Mouse (Mus musculus) testis, adult 2 months (tissue): ENCODE results near the gene Serpina6. TPM values are rescaled to one million over a fixed set of nuclear protein-coding genes. Genes with fewer than 3 reads are reported as not detected.

Experiments
- H3K27ac ChIP-seq: fragments of 200-500 bp; 2 replicates; pipeline ENCODE4 v1.5.1; 2012; ENCODE audit warnings: low read depth, low read length; ENCODE audit not compliant: control insufficient read depth, insufficient read depth
- H3K27me3 ChIP-seq: fragments of 200-500 bp; 2 replicates; pipeline ENCODE4 v1.6.1; 2012; ENCODE audit warnings: mild to moderate bottlenecking, low read length, moderate library complexity; ENCODE audit not compliant: control insufficient read depth, insufficient read depth
- H3K36me3 ChIP-seq: fragments of 200-500 bp; 2 replicates; pipeline ENCODE4 v1.6.1; 2012; ENCODE audit warnings: mild to moderate bottlenecking, low read length; ENCODE audit not compliant: control insufficient read depth, insufficient read depth
- H3K4me1 ChIP-seq: fragments of 200-500 bp; 2 replicates; pipeline ENCODE4 v1.6.1; 2012; ENCODE audit warnings: low read length; ENCODE audit not compliant: control insufficient read depth, insufficient read depth
- H3K4me3 ChIP-seq: fragments of 200-500 bp; 2 replicates; pipeline ENCODE4 v1.5.1; 2012; ENCODE audit warnings: low read depth, mild to moderate bottlenecking, low read length, moderate library complexity, mixed read lengths; ENCODE audit not compliant: control insufficient read depth
- CTCF ChIP-seq: fragments of 200-500 bp; IDR thresholded peaks from 2 replicates; pipeline ENCODE4 v1.5.1; 2012; ENCODE audit warnings: low read depth, mild to moderate bottlenecking, inconsistent platforms, low read length, moderate library complexity; ENCODE audit not compliant: control insufficient read depth, insufficient read depth, insufficient replicate concordance
- POLR2A ChIP-seq: fragments of 200-500 bp; IDR thresholded peaks from 2 replicates; pipeline ENCODE4 v1.6.1; 2012; ENCODE audit warnings: low read depth, mild to moderate bottlenecking, inconsistent platforms, low read length, moderate library complexity; ENCODE audit not compliant: control insufficient read depth
- polyA plus RNA-seq: library from polyadenylated mRNA; depleted of rRNA; stranded (reverse); fragments of >200 nt; gene quantifications from 2 replicates; pipeline ENCODE4 v1.2.3, GENCODE M21; 2012; rRNA removed

Serpina6 gene
- polyA plus RNA-seq, 1 experiment, result 0.07 TPM

DNA sequence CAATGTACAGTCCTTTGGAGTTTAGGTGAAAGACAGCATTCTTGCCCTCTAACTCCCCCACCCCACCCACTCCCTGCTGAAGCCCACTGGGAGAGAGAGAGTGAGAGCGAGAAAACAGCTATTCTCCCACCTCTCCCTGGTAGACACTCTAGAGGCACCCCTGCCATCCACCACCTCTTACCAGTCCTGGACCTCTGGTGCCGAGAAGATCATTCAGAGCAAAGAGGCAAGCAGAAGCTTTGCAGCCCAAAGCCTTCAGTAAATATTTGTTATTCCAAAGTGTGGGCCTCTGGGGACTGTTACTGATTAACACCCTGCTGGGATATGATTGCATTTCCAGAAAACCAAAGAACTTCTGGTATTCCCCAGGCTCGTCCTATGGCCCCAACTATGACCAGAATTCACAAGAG lies 25.8 kb downstream of the Serpina6 start, which contains the start of gene Serpina10:
TSS of gene Serpina10 (minus strand) at position 242 of the 410 bp plus-strand sequence.
- no peaks in the 10 kb centered on the region for H3K36me3 ChIP-seq
- TF ChIP-seq POLR2A (no peak), CTCF (no peak)
- H3K4me3 ChIP-seq, result no peak within 1 kb of the TSS
- no peak within 1 kb of the TSS for H3K27ac ChIP-seq
- no peaks in the 10 kb centered on the region for H3K27me3 ChIP-seq
- H3K4me1 ChIP-seq, result no peaks in the 10 kb centered on the region

GRCm38 (mm10) chr12:103616860-103617261 lies 40.2 kb downstream of the Serpina6 start:
- no peaks in the 10 kb centered on the region for H3K27me3 ChIP-seq
- H3K4me3 ChIP-seq, result no peak overlapping the region
- H3K4me1 ChIP-seq, result no peaks in the 10 kb centered on the region
- TF ChIP-seq POLR2A, result no peak
- no peak for TF ChIP-seq CTCF
- peaks cover 2% of the 10 kb centered on the region; the same call in 1 of the 2 replicates for H3K36me3 ChIP-seq
- H3K27ac ChIP-seq, result no peak overlapping the region

GRCm38 (mm10) chr12:103615734-103616133 lies 41.3 kb downstream of the Serpina6 start:
- no peak overlapping the region for H3K27ac ChIP-seq
- no peaks in the 10 kb centered on the region for H3K4me1 ChIP-seq
- no peak overlapping the region for H3K4me3 ChIP-seq
- TF ChIP-seq CTCF (no peak), POLR2A (no peak)
- no peaks in the 10 kb centered on the region for H3K27me3 ChIP-seq
- peaks cover 2% of the 10 kb centered on the region; the same call in 1 of the 2 replicates for H3K36me3 ChIP-seq

GRCm38 (mm10) chr12:103615141-103615540 lies 41.9 kb downstream of the Serpina6 start:
- no peak for TF ChIP-seq CTCF
- TF ChIP-seq POLR2A, result no peak
- Histone ChIP-seq H3K36me3 (peaks cover 3% of the 10 kb centered on the region; the same call in 1 of the 2 replicates), H3K4me3 (no peak overlapping the region), H3K27ac (no peak overlapping the region), H3K4me1 (no peaks in the 10 kb centered on the region), H3K27me3 (no peaks in the 10 kb centered on the region)

GRCm38 (mm10) chr12:103601839-103602238 lies 55.2 kb downstream of the Serpina6 start:
- H3K27me3 ChIP-seq, result no peaks in the 10 kb centered on the region
- TF ChIP-seq CTCF (no peak), POLR2A (no peak)

DNA sequence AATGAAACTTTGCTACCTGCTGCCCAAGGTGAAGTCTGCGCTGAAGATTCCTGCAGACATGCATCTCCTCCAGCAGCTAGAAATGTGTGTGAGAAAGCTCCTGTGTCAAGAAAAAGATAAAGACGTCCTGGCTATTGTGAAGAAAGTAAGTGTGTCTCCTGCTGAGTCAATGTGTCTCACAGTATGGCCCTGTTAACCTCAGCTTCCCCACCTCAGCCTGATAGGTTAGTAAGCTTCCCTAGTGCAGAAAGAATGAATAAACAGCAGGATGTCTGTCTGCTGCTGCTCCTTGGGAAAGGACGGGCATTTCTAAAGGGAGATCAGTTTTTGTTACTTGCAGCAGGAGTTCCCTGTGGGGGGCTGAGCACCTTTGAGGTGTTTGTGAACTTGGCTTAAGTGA lies 56.6 kb downstream of the Serpina6 start:
- peaks cover 4% of the 10 kb centered on the region for H3K36me3 ChIP-seq
- no peaks in the 10 kb centered on the region for H3K27me3 ChIP-seq
- H3K4me3 ChIP-seq, result no peak overlapping the region
- H3K27ac ChIP-seq, result no peak overlapping the region
- H3K4me1 ChIP-seq, result no peaks in the 10 kb centered on the region
- TF ChIP-seq CTCF, result no peak
- TF ChIP-seq POLR2A, result no peak

More at GRCm38 (mm10) chr12:103601839-103602238, 55.2 kb downstream of the Serpina6 start:
- H3K4me3 ChIP-seq, result no peak overlapping the region
- no peak overlapping the region for H3K27ac ChIP-seq
- H3K4me1 ChIP-seq, result no peaks in the 10 kb centered on the region
- peaks cover 4% of the 10 kb centered on the region for H3K36me3 ChIP-seq

GRCm38 (mm10) chr12:103598411-103598810 lies 58.6 kb downstream of the Serpina6 start:
- Histone ChIP-seq H3K27me3 (no peaks in the 10 kb centered on the region), H3K4me1 (no peaks in the 10 kb centered on the region), H3K4me3 (no peak overlapping the region), H3K36me3 (peaks cover 5% of the 10 kb centered on the region; the same call in 1 of the 2 replicates), H3K27ac (no peak overlapping the region)
- no peak for TF ChIP-seq POLR2A
- no peak for TF ChIP-seq CTCF

Other genes starting within 250 kb of the Serpina6 start
- gene 9330161L09Rik, start 249.4 kb downstream of the Serpina6 start, polyA plus RNA-seq, result 0.28 and 0.52 TPM in 2 replicates
- gene Ddx24, start 231.4 kb downstream of the Serpina6 start, polyA plus RNA-seq, result 47.3 and 49.4 TPM in 2 replicates
- gene Ifi27, start 223.0 kb downstream of the Serpina6 start, polyA plus RNA-seq, result 52.1 and 53.0 TPM in 2 replicates
- 4.7 and 12.9 TPM in 2 replicates for gene Ifi27l2a, start 213.5 kb downstream of the Serpina6 start, polyA plus RNA-seq
- not detected in 2 replicates for gene Ifi27l2b, start 200.0 kb downstream of the Serpina6 start, polyA plus RNA-seq
- 15.6 and 17.6 TPM in 2 replicates for gene Ppp4r4, start 124.9 kb downstream of the Serpina6 start, polyA plus RNA-seq
- not detected in 2 replicates for gene Serpina10, start 25.8 kb downstream of the Serpina6 start, polyA plus RNA-seq
- 0.16 and 84.9 TPM in 2 replicates for gene Serpina16, start 18.9 kb upstream of the Serpina6 start, polyA plus RNA-seq
- 1.1 and 129 TPM in 2 replicates for gene Serpina1f, start 38.3 kb upstream of the Serpina6 start, polyA plus RNA-seq
- 0.17 and 0.48 TPM in 2 replicates for gene Serpina1d, start 116.4 kb upstream of the Serpina6 start, polyA plus RNA-seq
- 0.51 and 1.4 TPM in 2 replicates for gene Serpina1b, start 173.2 kb upstream of the Serpina6 start, polyA plus RNA-seq
- 1.8 and 2.4 TPM in 2 replicates for gene Serpina1a, start 206.3 kb upstream of the Serpina6 start, polyA plus RNA-seq
- gene Serpina1c, start 247.7 kb upstream of the Serpina6 start, polyA plus RNA-seq, result 0.84 and 0.85 TPM in 2 replicates